Mouse (Mus musculus) cerebellum, adult 2 months (tissue): Measurements from ENCODE around the gene Slc26a10.

Experiments
- CTCF ChIP-seq: fragments of 200-500 bp; IDR thresholded peaks from 2 replicates; pipeline ENCODE4 v1.5.1; 2011; ENCODE audit warnings: low read depth, mild to moderate bottlenecking, control low read depth, low read length, moderate library complexity, borderline replicate concordance; ENCODE audit not compliant: insufficient read depth
- POLR2A ChIP-seq: fragments of 200-500 bp; IDR thresholded peaks from 2 replicates; pipeline ENCODE4 v1.6.1; 2011; ENCODE audit warnings: low read length, control low read depth, borderline replicate concordance; ENCODE audit not compliant: insufficient read depth

- TF ChIP-seq POLR2A (no peak), CTCF (no peak)
Observed at GRCm38 (mm10) chr10:127189651-127190381, 9.4 kb upstream of the Slc26a10 start, which contains the start of gene Arhgef25.
